Mouse (Mus musculus) left cerebral cortex, postnatal 36 days (tissue): ENCODE data around the gene Rabgap1. TPM values are rescaled to one million over a fixed set of nuclear protein-coding genes. Genes with fewer than 3 reads are reported as not detected.

Experiments
- DNase-seq, 2 experiments: peaks; one replicate each; pipeline ENCODE4 v3.0.0; 2021 to 2022; ENCODE audit warnings: low spot score in 2 of 2, mixed read lengths in 1 of 2
- intact Hi-C: fragments of 180-260 bp; cut with DNase I; formaldehyde crosslinking; loops from one replicate; pipeline ENCODE4 v1.15.1; 2025
- total RNA-seq, 2 experiments: library from RNA; stranded (reverse); gene quantifications; 2 replicates each; pipeline ENCODE4 v1.2.3; 2021

The Rabgap1 gene
- 10 to 100 TPM; 89.5 to 97.3 TPM for total RNA-seq

DNA sequence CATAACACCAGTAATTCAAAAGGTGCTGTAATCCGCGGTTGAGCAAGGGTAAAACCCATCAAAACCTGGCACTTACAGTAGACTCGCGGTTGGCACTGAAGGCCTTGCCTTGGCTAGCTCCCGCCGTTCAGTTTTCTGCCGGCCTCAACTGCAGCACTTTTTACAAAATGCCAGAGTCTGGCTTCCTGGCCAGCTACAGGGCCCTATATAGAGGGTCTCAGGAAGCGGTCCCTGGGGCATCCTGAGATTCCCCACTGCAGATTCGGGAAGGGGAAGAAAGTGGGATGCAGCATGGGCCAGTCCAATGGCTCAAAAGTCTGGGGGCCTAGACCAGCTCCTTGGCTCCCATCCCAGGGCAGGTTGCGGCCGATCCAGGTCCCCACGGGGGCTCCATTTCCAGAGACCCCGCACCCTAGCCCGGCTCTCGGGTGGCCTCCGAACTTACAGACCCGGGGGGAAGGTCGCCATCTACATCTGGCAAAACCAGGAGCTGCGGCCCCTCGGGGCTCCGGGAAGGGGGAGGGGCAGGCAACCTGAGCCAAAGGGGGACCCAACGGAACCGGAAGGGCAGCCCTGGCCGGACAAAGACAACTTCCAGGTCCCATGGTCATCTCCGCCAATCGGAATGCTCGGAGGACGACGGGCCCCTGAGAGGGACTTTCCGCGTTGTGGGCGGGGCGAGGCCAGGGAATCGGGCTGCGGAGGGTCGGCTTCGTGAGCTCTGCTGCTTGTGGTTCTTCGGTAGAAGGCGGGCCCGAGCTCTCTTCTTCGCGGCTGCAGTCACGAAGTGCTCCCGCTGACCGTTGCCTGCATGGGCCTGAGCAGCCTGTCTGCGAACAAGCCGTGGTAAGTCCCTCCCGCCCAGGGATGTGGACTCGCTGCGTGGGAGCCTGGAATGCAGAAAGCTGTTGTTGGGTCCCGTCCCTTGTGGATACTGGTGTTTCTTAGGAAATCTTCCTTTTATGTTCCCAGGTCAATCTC, at the start of gene Rabgap1, which contains the start of the genes Zbtb26 and Zbtb6:
TSS of gene Rabgap1 (plus strand) at position 669 of the 981 bp plus-strand sequence.
TSS of gene Zbtb26 (minus strand) at position 525 of the 981 bp plus-strand sequence.
TSS of gene Zbtb6 (minus strand) at position 561 of the 981 bp plus-strand sequence.
- peak; percentile 98 for DNase-seq
- intact Hi-C loops = no loop called here

DNA sequence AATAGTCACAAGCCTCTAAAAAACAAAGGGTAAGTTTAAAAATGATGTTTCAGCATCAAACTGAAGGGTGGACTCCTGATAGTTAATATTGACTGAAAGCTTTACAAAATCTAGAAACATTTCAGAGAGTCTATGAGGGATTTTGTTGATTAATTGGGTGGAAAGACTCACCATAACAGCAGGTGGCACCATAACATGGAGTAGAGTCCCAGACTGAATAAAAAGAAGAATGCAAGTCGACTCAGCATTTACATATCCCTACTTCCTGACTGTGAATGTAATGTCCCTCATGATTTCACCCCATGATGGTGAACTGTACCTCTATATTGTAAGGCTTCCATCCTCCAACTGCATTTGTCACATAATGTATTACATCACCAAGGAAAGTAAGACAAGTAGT, 47.5 kb upstream of the Rabgap1 start:
- intact Hi-C loops = no loop called here
- no peak for DNase-seq

DNA sequence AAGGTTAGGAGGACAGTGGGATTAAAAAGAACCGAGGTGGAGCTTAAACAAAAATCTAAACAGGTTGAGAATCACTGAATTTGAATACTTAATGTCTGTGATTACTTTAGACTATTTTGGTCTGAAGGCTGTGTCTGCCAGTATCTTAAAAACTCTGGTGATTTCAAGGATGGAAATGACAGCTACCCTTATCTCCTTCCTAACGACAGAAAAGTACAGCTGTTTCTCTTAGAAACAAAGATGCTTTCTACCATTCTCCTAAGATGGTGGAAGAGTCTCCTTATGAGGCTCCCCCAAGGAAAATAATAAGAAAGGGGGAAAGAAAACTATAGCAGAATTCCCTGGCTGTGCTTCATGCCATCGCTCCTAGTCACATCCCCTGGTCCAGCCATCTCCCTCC, 21.2 kb upstream of the Rabgap1 start:
- no peak for DNase-seq
- intact Hi-C loops = no loop called here

DNA sequence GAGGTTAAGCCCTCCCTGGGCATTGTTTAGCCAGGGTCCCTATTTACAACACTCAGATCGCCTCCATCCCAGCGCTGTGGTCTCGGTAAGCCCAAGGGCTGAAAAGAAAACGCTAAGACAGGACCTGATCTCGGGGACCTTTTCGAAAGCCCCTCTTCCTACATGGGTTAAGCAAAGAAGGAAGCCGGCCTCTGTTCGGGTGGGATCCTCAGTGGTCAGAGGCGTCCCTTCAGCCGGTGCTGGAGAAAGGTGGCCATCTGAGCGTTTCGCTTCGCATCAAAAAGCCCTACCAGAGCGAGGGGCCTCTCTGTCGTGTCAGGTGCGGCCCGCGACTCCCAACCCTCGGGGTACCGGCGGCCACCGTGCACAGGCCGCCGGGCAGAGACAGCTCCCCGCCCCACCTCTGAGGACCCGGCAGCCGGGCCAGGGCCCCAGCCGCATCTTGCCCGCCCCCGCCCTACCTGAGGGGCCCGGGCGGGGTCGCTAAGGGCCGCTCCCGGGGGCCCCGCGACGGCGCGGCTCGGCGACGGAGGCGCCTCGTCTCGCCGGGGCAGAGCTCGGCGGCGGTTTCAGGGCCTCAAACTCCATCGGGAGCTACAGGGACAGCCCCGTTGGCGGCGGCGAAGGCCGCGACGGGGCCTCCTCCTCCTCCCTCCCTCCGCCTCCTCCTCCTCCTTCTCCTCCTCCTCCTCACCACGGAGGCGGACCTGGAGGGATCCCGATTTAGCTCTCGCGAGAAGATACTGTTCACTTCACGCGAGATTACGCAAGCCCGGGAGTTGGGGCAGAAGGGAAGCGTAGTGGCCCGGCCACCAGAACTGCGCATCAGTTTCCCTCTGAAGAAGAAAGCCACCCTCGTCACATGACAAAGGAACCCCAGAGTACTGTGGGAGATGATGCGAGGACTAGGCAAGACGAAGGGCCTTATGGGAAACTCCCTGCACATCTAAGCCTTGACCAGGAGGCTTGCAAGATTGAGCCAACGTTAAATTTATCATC, 20.5 kb upstream of the Rabgap1 start, which contains the start of gene Rc3h2:
TSS of gene Rc3h2 (minus strand) at position 598 of the 999 bp plus-strand sequence.
- DNase-seq = peak; percentile 94 to 97
- intact Hi-C loops = no loop called here

DNA sequence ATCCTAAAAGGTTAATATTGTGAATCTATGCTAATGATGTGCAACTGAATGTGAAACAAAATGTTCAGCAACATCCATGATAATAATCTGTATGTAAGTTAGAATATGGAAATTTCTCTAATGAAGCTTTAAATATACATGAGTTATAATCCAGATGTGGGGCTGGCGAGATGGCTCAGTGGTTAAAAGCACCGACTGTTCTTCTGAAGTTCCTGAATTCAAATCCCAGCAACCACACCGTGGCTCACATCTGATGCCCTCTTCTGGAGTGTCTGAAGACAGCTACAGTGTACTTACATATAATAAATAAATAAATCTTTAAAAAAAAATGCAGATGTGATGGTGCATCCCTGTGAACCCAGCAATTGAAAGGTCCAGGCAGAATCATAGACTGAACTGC, 19.4 kb upstream of the Rabgap1 start:
- DNase-seq = no peak
- intact Hi-C loops = no loop called here

DNA sequence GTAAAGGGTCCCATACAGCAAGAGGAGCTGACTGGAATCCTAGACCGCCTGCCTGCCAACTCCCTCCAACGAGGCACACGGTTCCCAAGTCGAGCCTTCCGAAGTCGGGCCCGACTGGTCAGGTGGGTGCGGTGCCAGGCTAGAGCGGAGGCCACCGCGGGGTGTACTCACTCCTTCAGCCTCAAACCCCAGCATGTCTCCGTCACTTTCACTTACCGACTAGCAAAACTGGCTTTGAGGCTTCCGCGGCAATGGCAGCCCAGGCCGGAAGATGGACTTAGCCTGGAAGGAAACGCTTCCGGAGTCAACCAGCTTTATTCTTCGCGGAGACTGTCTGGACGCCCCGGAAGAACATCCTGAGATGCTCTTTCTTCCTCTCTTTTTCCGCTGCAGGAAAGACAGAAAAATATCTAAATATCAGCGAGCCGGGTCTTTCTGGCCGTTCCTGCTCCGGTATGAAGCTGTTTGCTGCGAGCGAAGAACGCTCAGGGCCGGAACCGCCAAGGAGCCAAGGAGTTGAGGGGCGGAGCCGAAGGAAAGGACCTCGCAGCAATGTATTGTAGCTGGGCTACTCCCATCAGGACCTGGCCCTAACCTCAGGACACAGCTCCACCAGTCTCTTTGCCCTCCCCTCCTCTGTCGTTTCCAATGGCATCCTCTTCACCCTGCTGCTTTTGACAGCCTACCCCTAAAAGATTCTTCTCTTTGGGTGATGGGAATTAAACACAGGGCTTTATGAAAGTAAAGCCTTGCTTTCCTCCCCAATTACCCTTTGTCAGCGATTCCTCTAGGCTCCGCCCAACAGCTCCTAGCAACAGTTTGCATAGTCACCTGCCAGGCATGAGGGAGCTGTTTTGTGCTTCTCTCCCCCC, 12.2 kb upstream of the Rabgap1 start:
- intact Hi-C loops = no loop called here

DNA sequence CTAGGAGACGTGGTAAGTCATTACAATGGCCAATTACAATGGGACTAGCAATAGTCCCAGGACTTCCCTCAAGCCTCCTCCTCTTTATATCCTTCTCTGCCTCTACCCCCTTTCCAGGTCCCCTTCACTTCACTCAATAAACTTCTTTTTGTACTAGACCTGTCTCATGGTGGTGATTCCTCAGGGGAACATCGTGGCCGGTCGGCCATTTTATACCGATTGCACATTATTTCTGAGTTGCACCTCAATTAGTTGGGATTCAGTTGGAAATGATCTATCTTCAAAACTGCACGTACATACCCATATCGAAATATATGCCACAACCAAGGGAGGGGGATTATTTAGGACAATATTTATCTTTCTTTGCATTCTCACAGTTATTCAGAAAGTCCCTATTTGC, 11.5 kb upstream of the Rabgap1 start:
- no peak for DNase-seq
- intact Hi-C loops = no loop called here

More for the DNA sequence above, 12.2 kb upstream of the Rabgap1 start:
- peak; percentile 82 to 85 for DNase-seq

DNA sequence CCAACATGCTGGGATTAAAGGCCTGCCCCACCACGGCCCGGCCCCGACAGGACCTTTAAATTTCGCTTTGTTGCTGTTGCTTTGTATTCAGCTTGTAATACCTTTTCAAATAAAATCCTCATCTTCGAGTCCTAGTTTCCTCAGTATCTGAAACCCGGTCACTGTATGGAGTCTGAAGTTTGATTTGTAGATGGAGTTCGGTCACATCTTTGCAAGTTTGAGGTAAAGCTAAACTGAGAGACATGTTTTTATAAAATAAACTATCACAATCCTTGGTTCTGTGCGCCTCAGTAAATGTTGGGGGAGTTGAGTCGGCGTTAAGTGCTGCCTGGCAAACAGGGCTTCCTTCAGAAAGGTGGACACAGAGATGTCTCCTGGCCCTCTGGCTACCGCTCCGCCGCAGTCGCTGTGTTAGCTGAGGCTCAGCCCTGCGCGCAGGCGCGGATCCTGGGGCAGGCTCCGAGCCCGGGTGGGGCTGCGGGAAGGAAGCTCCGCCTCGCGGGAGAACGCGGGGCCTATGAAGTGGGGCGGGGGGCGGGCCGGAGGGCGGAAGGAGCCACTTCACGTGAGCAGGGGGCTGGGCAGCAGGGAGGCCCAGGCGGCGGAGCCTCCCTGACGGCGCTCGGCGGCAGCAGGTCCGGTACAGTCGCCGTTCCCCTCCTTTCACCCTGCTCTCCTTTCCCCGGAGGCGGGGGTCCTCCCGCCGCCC, 8.7 kb downstream of the Rabgap1 start:
- intact Hi-C loops = no loop called here
- DNase-seq = peak; percentile 92 to 94

DNA sequence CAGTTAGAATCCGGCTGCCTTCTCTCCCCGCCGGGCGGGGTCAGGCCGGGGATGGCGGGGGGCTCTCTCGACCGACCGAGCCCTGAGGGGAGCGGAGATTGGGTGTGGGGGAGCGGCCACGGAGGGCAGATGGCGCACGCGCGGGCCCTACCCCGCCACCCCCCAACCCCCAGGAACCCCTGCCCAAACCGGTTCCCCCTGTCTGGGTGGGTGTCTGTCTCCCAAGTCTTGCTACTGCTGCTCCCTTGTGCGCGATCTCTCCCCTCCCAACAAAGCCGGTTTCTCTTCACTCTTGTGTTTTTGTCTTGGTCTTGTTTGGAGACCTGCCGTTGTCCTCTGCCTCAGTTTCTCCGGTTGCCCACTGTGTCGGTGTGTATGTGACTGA, 9.3 kb downstream of the Rabgap1 start:
- DNase-seq = no peak

DNA sequence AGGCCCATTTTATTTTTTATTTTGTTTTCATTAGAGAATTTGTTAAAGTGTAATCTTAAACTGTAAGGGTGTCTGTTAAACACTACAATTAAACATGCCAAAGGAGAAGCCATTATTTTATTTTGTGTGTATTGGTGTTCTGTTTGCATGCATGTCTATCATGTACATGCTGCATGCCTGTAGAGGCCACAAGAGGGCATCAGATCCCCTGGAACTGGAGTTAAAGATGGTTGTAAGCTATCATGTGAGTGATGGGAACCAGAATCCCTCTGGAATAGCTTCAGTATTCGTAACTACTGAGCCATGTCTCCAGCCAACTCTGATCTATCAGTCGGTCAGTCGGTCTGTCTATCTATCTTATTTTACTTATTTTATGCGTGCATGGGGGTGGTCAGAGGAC, 17.6 kb downstream of the Rabgap1 start:
- no peak for DNase-seq
- intact Hi-C loops = no loop called here

More for the DNA sequence above, 9.3 kb downstream of the Rabgap1 start:
- intact Hi-C loops = no loop called here

DNA sequence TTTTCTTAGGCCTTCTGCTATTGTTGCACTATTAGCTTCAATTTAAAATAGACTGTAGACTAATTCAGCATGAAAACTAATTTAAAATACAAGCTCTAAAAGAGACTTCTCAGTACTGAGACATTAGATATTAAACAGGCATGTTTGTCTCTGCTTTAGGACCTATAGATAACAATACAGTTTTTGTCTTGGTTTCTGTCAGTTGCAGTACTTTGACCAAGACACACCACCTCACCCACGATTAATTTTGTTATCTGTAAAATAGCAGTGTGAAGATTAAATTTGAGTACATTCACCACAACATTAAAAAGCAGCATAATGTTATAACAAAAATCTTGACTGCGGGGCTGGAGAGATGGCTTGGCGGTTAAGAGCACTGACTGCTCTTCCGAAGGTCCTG, 23.2 kb downstream of the Rabgap1 start:
- intact Hi-C loops = no loop called here

DNA sequence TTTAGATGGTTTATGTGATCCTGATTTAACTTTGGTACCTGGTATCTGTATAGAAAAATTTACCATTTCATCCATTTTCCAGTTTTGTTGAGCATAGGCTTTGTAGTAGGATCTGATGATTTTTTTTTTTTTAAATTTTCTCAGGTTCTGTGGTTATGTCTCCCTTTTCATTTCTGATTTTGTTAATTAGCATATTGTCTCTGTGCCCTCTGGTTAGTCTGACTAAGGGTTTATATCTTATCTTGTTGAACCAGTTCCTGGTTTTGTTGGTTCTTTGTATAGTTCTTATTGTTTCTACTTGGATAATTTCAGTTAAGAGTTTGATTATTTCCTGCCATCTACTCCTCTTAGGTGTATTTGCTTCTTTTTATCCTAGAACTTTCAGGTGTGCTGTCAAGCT, 36.5 kb downstream of the Rabgap1 start:
- DNase-seq = no peak
- intact Hi-C loops = no loop called here

More for the DNA sequence above, 23.2 kb downstream of the Rabgap1 start:
- no peak for DNase-seq

DNA sequence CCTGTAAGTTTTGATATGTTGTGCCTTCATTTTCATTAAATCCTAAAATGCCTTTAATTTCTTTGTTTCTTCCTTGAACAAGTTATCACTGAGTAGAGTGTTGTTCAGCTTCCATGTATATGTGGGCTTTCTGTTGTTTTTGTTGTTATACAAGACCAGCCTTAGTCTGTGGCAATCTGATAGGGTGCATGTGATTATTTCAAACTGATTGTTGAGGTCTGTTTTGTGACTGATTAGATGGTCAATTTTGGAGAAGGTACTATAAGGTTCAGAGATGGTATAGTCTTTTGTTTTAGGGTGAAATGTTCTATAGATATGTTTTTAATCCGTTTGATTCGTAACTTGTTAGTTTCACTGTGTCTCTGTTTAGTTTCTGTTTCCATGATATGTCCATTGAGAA, 37.0 kb downstream of the Rabgap1 start:
- DNase-seq = no peak
- intact Hi-C loops = no loop called here

DNA sequence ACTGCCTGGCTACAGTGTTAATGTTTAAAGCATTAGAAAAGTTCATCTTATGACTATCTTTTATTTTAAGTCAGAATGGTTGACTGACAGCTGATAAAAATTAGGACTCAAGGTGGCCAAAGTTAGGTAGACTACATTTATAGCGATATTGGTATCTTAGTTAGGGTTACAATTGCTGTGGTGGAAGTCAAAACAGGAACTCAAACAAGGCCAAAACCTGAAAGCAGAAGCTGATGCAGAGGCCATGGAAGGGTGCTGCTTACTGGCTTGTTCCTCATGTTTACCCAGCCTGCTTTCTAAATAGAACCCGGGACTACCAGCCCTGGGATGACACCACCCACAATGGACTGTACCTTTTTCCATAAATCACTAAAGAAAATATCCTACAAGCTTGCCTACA, 41.1 kb downstream of the Rabgap1 start:
- intact Hi-C loops = no loop called here
- no peak for DNase-seq

DNA sequence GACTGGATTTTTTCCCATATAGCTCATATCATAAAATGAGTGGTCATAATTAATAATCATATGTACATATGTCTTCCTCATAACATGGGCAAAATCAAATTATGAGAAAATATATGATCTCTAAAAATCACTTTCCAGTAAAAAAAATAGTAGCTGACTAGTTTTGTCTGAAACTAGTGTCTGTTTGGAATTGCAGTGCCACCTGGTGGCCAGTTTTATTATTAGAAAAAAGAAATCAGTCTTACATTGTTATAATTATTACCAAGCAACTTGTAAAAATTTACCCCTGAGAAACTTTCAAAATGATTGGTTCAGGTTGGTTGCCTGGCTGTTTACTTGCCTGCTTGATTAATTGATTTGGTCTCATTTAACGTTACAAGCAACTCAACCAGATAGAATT, 42.3 kb downstream of the Rabgap1 start:
- no peak for DNase-seq
- intact Hi-C loops = loop anchor here (5.0 kb wide), 1 partner anchor 78 kb away; no protein-coding TSS in a partner anchor

DNA sequence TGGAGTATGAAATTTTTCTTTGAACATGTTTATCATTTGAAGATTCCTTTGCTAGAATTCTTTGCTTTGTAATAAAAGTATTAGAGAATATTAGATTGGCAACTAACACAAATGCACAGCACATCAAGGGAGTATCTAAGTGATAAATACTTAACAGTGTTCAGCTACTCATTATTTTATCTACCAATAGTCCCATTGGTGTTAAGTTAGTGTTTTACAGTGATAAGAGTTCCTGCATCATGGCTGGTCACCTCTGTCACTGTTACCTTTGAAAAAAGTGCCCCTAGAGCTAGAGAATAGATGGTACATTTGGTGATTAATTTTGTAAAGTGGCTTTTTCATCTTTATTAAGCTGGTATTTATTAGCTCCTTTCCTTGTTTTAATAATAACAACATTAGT, 43.3 kb downstream of the Rabgap1 start:
- intact Hi-C loops = loop anchor here (5.0 kb wide), 1 partner anchor 79 kb away; no protein-coding TSS in a partner anchor
- no peak for DNase-seq

DNA sequence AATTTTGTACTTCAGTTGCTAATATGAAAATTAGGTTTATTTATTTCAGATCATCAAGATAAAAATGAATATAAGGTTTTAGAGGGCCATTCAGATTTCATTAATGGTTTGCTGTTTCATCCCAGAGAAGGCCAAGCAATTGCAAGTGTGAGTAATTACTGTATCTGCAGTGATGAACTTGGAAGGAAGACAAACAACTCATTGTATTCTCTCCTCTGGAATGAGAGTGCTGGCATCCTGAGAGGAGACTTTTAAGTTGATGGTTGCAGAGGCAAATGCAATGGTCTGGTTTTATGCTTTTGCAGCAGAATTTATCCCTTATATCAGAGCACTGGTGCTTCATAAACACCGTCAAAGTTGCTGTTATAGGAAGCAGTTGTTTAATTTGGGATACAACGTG, 45.9 kb downstream of the Rabgap1 start:
- no peak for DNase-seq
- intact Hi-C loops = loop anchor here (5.0 kb wide), 1 partner anchor 82 kb away; no protein-coding TSS in a partner anchor

DNA sequence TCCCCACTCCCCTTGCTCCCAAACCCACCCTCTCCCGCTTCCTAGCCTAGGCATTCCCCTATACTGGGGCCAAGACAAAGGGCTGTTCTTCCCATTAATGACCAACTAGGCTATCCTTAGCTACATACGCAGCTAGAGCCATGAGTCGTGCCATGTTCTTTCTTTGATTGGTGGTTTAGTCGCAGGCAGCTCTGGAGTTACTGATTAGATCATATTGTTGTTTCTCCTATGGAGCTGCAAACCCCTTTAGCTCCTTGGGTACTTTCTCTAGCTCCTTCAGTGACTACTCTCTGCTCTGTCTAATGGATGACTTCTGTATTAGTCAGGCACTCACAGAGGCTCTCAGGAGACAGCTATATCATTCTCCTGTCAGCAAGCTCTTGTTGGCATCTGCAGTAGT, 54.2 kb downstream of the Rabgap1 start:
- intact Hi-C loops = no loop called here
- no peak for DNase-seq
